Mouse (Mus musculus) ES-E14 (cell line): ENCODE measurements around the gene Gm12830. TPM values are rescaled to one million over a fixed set of nuclear protein-coding genes. Genes with fewer than 3 reads are reported as not detected.

Source experiments
- DNase-seq: peaks from one replicate; pipeline ENCODE4 v3.0.0-alpha.2; 2013; ENCODE audit warnings: low read depth, low spot score
- H3K27ac ChIP-seq: 2 replicates; pipeline ENCODE4 v1.5.1; 2012; ENCODE audit warnings: low read depth, mild to moderate bottlenecking, low read length, moderate library complexity, mixed read lengths; ENCODE audit not compliant: poor library complexity, insufficient read depth, severe bottlenecking
- H3K36me3 ChIP-seq: 2 replicates; pipeline ENCODE4 v1.6.1; 2012; ENCODE audit warnings: mild to moderate bottlenecking, low read length, moderate library complexity, mixed read lengths; ENCODE audit not compliant: control insufficient read depth, poor library complexity, insufficient read depth, severe bottlenecking
- H3K4me1 ChIP-seq, 2 experiments: fragments of 150-350 bp in 1 of 2; sonication (generic) in 1 of 2; 2 replicates each; pipeline ENCODE4 v1.6.1; 2012; ENCODE audit warnings: low read length in 2 of 2, mild to moderate bottlenecking in 1 of 2, mixed read lengths in 1 of 2; ENCODE audit not compliant: control insufficient read depth in 2 of 2, insufficient read depth in 2 of 2, poor library complexity in 1 of 2
- H3K4me3 ChIP-seq, 2 experiments: fragments of 150-350 bp in 1 of 2; sonication (generic) in 1 of 2; 2 replicates each; pipeline ENCODE4 v1.5.1; 2012; ENCODE audit warnings: low read length in 2 of 2, low read depth in 1 of 2, mild to moderate bottlenecking in 1 of 2, mixed read lengths in 1 of 2; ENCODE audit not compliant: insufficient read depth in 1 of 2, poor library complexity in 1 of 2, severe bottlenecking in 1 of 2
- H3K9ac ChIP-seq: 2 replicates; pipeline ENCODE4 v1.6.1; 2012; ENCODE audit warnings: low read depth, mild to moderate bottlenecking, low read length, mixed read lengths; ENCODE audit not compliant: poor library complexity, insufficient read depth, severe bottlenecking
- H3K9me3 ChIP-seq: fragments of 150-350 bp; sonication (generic); 2 replicates; pipeline ENCODE4 v1.6.1; 2012; ENCODE audit warnings: low read depth, mild to moderate bottlenecking, low read length; ENCODE audit not compliant: control insufficient read depth, insufficient read depth
- CHD2 ChIP-seq: IDR thresholded peaks from 2 replicates; pipeline ENCODE4 v1.6.1; 2014; ENCODE audit warnings: mild to moderate bottlenecking, low read depth, low read length, inconsistent platforms
- HCFC1 ChIP-seq: IDR thresholded peaks from 2 replicates; pipeline ENCODE4 v1.6.1; 2012; ENCODE audit warnings: low read length, inconsistent platforms, borderline replicate concordance; ENCODE audit not compliant: insufficient read depth
- MAFK ChIP-seq: IDR thresholded peaks from 2 replicates; pipeline ENCODE4 v1.6.1; 2014; ENCODE audit warnings: mild to moderate bottlenecking, low read depth, low read length, inconsistent platforms; ENCODE audit not compliant: insufficient read depth
- ZC3H11A ChIP-seq: IDR thresholded peaks from 2 replicates; pipeline ENCODE4 v1.6.1; 2012; ENCODE audit warnings: low read depth, mild to moderate bottlenecking, inconsistent platforms, low read length, borderline replicate concordance
- ZNF384 ChIP-seq: IDR thresholded peaks from 2 replicates; pipeline ENCODE4 v1.6.1; 2012; ENCODE audit warnings: low read depth, low read length, inconsistent platforms
- in situ Hi-C, 2 experiments: fragments of 600-800 bp; cut with MboI; formaldehyde crosslinking; loops; one replicate each; pipeline ENCODE4 v1.15.1; 2025; ENCODE audit warnings: low sequenced_read_pairs in 2 of 2, inconsistent platforms in 1 of 2; ENCODE audit not compliant: unreplicated experiment in 2 of 2
- total RNA-seq: library from RNA; depleted of rRNA; stranded (reverse); fragments of 300-350 nt; gene quantifications from 2 replicates; pipeline ENCODE4 v1.2.3, GENCODE M21; 2012

Gene Gm12830
- total RNA-seq, 1 experiment: not detected

DNA sequence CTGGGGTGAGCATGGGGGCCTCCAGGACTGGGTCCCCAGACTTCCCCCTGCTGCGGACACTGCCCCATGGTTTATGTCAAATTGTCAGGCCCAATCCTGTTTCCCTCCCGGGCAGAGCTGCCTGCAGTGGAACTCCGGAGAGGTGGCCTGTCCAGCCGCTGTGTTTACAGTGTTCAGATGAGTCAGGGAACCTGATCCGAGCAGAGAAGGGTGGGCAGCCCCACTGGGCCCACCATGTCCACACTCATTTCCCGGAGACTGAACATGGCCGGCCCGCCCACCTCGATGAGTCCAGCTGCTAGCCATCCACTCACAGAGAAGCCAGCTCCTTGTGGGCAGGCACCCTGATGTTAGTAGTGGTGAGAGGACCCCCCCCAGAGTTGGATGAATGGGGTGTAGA is 29.9 kb upstream of the Gm12830 start:
- H3K9ac ChIP-seq: no peak overlapping the region
- H3K4me3 ChIP-seq: no peak overlapping the region
- no peak for DNase-seq
- H3K27ac ChIP-seq: no peak overlapping the region
- H3K9me3 ChIP-seq: no peaks in the 10 kb centered on the region
- H3K36me3 ChIP-seq: no peaks in the 10 kb centered on the region
- in situ Hi-C loops: no loop called here
- H3K4me1 ChIP-seq: no peaks in the 10 kb centered on the region
- no peak for TF ChIP-seq HCFC1
- TF ChIP-seq MAFK: no peak

DNA sequence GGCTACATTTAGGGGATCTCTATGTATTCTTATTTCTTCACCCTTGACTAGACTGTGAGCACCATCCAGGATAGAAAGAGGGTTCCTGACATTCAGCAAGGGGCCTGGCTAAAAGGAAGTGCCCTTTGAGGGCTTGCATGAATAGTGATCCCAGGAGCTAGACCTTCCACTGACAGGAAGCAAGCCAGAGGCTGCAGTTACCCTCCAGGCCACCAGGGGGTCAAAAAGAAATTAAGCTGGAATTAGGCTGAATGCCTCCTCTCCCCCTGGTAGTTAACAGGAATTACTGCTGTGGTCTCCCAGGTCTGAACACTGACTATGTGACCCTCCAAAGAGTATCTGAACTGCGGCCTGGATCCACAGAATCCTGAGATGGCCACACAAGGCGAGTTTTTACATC is 27.7 kb upstream of the Gm12830 start:
- no peaks in the 10 kb centered on the region for H3K4me1 ChIP-seq

DNA sequence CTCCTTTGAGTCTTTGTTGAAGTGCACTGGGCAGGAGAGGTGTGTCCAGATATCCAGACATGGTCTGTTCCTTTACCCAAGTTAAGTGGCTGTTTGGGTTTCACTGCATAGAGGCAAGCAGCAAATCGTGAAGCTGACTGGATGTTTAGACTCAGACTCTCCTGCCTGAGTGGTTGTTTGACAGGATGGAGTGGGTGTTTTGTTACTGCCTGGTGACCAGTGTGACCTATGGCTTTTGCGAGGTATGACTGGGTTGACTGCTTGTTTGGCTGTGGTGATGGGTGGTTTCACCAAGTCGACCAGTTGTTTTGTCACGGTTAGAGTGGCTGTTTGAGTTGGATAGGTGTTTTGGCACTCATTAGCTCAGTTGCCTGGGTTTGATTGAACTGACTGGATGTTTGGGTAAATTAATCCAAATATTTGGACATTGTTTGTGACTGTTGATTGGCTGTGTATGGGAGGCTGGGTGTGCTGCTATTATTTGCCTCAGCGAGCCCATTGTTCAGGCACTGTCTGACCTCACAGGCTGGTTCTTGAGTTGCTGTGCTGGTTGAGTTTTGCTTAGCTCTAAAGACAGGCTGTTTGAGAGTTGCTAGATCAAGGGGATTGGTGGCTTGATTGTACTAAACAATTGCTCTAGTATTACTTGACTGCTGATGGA is 24.1 kb upstream of the Gm12830 start:
- no peaks in the 10 kb centered on the region for H3K4me1 ChIP-seq
- H3K9ac ChIP-seq: no peak overlapping the region
- H3K36me3 ChIP-seq: no peaks in the 10 kb centered on the region
- H3K27ac ChIP-seq: no peak overlapping the region
- no peak overlapping the region for H3K4me3 ChIP-seq
- no peak for TF ChIP-seq MAFK
- TF ChIP-seq ZC3H11A: no peak
- TF ChIP-seq CHD2: no peak
- no peak for TF ChIP-seq HCFC1
- no peak for TF ChIP-seq ZNF384
- H3K9me3 ChIP-seq: no peaks in the 10 kb centered on the region
- in situ Hi-C loops: no loop called here
- no peak for DNase-seq

More for the DNA sequence above, 27.7 kb upstream of the Gm12830 start:
- Histone ChIP-seq H3K9ac (no peak overlapping the region), H3K27ac (no peak overlapping the region), H3K9me3 (no peaks in the 10 kb centered on the region), H3K36me3 (no peaks in the 10 kb centered on the region), H3K4me3 (no peak overlapping the region)
- in situ Hi-C loops: no loop called here
- DNase-seq: no peak
- TF ChIP-seq CHD2 (no peak), ZNF384 (no peak), ZC3H11A (no peak), MAFK (no peak), HCFC1 (no peak)

DNA sequence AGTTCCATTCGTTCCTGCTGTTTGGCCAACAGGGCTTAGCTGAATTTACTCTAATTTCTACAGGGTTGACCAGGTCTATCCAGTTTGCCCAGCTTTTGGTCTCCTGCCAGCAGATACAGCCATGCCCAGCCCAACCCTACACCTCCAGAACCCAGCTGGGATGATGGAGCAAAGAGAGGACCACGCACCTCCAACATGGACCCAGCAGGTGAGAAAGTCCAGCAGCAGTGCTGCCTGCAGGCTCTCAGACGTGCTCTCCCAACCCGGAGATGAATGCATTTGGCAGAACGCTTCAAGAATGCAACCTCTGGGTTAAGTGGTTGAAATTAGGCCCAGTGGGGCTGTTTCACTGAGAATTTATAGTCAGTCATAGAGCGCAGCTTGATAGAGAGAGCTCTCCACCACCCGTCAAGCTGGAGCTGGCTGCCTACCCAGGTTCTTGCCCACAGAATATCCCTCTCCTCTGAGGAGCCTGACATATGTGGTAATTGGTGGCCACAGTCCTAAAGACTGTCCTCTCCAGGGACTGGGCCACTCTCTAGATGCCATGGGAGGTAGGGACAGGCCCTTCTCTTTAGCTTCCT is 23.4 kb upstream of the Gm12830 start:
- Histone ChIP-seq H3K4me1 (no peaks in the 10 kb centered on the region), H3K4me3 (no peak overlapping the region), H3K27ac (no peak overlapping the region), H3K36me3 (no peaks in the 10 kb centered on the region), H3K9me3 (no peaks in the 10 kb centered on the region), H3K9ac (no peak overlapping the region)
- in situ Hi-C loops: no loop called here
- no peak for DNase-seq
- TF ChIP-seq ZNF384 (no peak), ZC3H11A (no peak), MAFK (no peak), HCFC1 (no peak), CHD2 (no peak)

DNA sequence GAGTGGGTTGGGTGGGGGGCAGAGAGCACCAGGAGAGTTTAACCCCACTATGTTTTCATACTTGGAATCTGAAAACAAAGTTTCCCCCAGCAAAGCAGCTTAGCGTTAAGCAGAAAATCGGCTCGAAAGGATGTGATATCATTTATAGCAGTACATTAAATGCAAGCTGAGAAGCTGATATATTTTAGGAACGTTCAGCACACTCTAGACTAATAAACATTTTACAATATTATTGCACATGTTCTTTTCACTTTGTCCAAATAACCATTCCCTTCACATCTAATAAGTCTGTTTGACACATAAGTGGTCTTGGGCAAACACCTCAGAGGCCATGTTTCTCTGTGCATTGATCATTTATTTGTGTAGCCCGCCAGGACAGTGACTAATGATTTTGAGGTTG is 17.4 kb upstream of the Gm12830 start:
- Histone ChIP-seq H3K9me3 (no peaks in the 10 kb centered on the region), H3K36me3 (no peaks in the 10 kb centered on the region), H3K4me1 (no peaks in the 10 kb centered on the region), H3K9ac (no peak overlapping the region), H3K27ac (no peak overlapping the region), H3K4me3 (no peak overlapping the region)
- in situ Hi-C loops: no loop called here
- no peak for DNase-seq
- TF ChIP-seq MAFK (no peak), ZC3H11A (no peak), HCFC1 (no peak), ZNF384 (no peak), CHD2 (no peak)
